Mouse (Mus musculus) hindbrain, embryonic 16.5 days (tissue): ENCODE results near the gene Dpysl4. TPM values are rescaled to one million over a fixed set of nuclear protein-coding genes. Genes with fewer than 3 reads are reported as not detected.

Experiments used
- ATAC-seq: fragments of 200-750 bp; cut with Nextera tagmentation; 2 replicates; pipeline ENCODE4 v1.8.0; 2017; ENCODE audit warnings: moderate TSS enrichment, moderate library complexity
- H3K27ac ChIP-seq: fragments of 300-500 bp; sonication (generic); 2 replicates; pipeline ENCODE4 v1.5.1; 2014; ENCODE audit warnings: low read depth, mild to moderate bottlenecking, control low read depth, low read length, moderate library complexity
- H3K27me3 ChIP-seq: fragments of 300-500 bp; sonication (generic); replicated peaks from 2 replicates; pipeline ENCODE4 v1.6.1; 2014; ENCODE audit warnings: low read length; ENCODE audit not compliant: control insufficient read depth, insufficient read depth
- H3K36me3 ChIP-seq: fragments of 300-500 bp; sonication (generic); 2 replicates; pipeline ENCODE4 v1.6.1; 2014; ENCODE audit warnings: mild to moderate bottlenecking, low read length, moderate library complexity, mixed read lengths; ENCODE audit not compliant: control insufficient read depth, insufficient read depth
- H3K4me1 ChIP-seq: fragments of 300-500 bp; sonication (generic); 2 replicates; pipeline ENCODE4 v1.6.1; 2014; ENCODE audit warnings: low read depth, low read length; ENCODE audit not compliant: control insufficient read depth, insufficient read depth
- H3K4me2 ChIP-seq: fragments of 300-500 bp; sonication (generic); 2 replicates; pipeline ENCODE4 v1.6.1; 2014; ENCODE audit warnings: mild to moderate bottlenecking, low read length, control low read depth, moderate library complexity
- H3K4me3 ChIP-seq: fragments of 300-500 bp; sonication (generic); 2 replicates; pipeline ENCODE4 v1.5.1; 2014; ENCODE audit warnings: mild to moderate bottlenecking, low read length, control low read depth, moderate library complexity
- H3K9ac ChIP-seq: fragments of 300-500 bp; sonication (generic); 2 replicates; pipeline ENCODE4 v1.6.1; 2014; ENCODE audit warnings: low read depth, mild to moderate bottlenecking, control low read depth, low read length, moderate library complexity
- H3K9me3 ChIP-seq: fragments of 300-500 bp; sonication (generic); 2 replicates; pipeline ENCODE4 v1.6.1; 2014; ENCODE audit warnings: mild to moderate bottlenecking, low read length, moderate library complexity; ENCODE audit not compliant: control insufficient read depth
- WGBS: fragments of 180-500 bp; shearing (Covaris S2); extraction: QIAGEN DNeasy Blood & Tissue Kit; methylation state at CpG from one replicate; pipeline ENCODE4 v1.1.7; 2014; 5-methylcytosine and 5-hydroxymethylcytosine counted together
- polyA plus RNA-seq: library from polyadenylated mRNA; unstranded; fragments of >200 nt; fragmentation: Nextera tagmentation; extraction: Ambion mirVana; gene quantifications from 2 replicates; pipeline ENCODE4 v1.2.1, GENCODE M21; 2015

Dpysl4 gene
- polyA plus RNA-seq: 177 and 182 TPM in 2 replicates

- H3K36me3 ChIP-seq: peaks cover 4% of the 10 kb centered on the region; the same call in 1 of the 2 replicates
- H3K4me2 ChIP-seq: peak within 1 kb of the TSS; percentile 86
- H3K9ac ChIP-seq: peak within 1 kb of the TSS; percentile 94
- peak within 1 kb of the TSS; percentile 81 for H3K27ac ChIP-seq
- ATAC-seq: peak; percentile 86
- no peaks in the 10 kb centered on the region for H3K27me3 ChIP-seq
- H3K4me3 ChIP-seq: peak within 1 kb of the TSS; percentile 73
- WGBS: 8% methylated on average over 27 of the region's 32 CpGs
- peaks cover 28% of the 10 kb centered on the region for H3K4me1 ChIP-seq
- no peaks in the 10 kb centered on the region for H3K9me3 ChIP-seq
These were observed at the start of gene Dpysl4 for GRCm38 (mm10) chr7:139085629-139086194. Gene Dpysl4 (plus strand): TSS chr7:139086001.

- Histone ChIP-seq H3K27me3 (no peaks in the 10 kb centered on the region), H3K36me3 (no peaks in the 10 kb centered on the region), H3K4me3 (no peak overlapping the region), H3K9me3 (no peaks in the 10 kb centered on the region), H3K27ac (no peak overlapping the region), H3K4me2 (no peak overlapping the region), H3K4me1 (no peaks in the 10 kb centered on the region), H3K9ac (no peak overlapping the region)
- ATAC-seq: no peak
- 55% methylated on average over 4 of the region's 4 CpGs for WGBS
These were observed 22.4 kb upstream of the Dpysl4 start for GRCm38 (mm10) chr7:139063406-139063805.

- no peak overlapping the region for H3K4me2 ChIP-seq
- H3K9me3 ChIP-seq: no peaks in the 10 kb centered on the region
- H3K27me3 ChIP-seq: no peaks in the 10 kb centered on the region
- H3K9ac ChIP-seq: no peak overlapping the region
- WGBS: 0% methylated on average over 2 of the region's 2 CpGs
- H3K27ac ChIP-seq: no peak overlapping the region
- no peak overlapping the region for H3K4me3 ChIP-seq
- peak; percentile 83 for ATAC-seq
- no peaks in the 10 kb centered on the region for H3K36me3 ChIP-seq
- H3K4me1 ChIP-seq: no peaks in the 10 kb centered on the region
These were observed 17.6 kb upstream of the Dpysl4 start for GRCm38 (mm10) chr7:139068182-139068623.

GRCm38 (mm10) chr7:139074189-139074588 is 11.6 kb upstream of the Dpysl4 start:
- H3K9ac ChIP-seq: no peak overlapping the region
- H3K4me2 ChIP-seq: no peak overlapping the region
- peaks cover 29% of the 10 kb centered on the region for H3K4me1 ChIP-seq
- H3K36me3 ChIP-seq: no peaks in the 10 kb centered on the region
- H3K9me3 ChIP-seq: no peaks in the 10 kb centered on the region
- WGBS: 17% methylated on average over 6 of the region's 6 CpGs
- no peak overlapping the region for H3K4me3 ChIP-seq
- H3K27ac ChIP-seq: no peak overlapping the region
- ATAC-seq: 0 out of 2 replicates have a peak, but pooled peaks have one; percentile 32
- no peaks in the 10 kb centered on the region for H3K27me3 ChIP-seq

- Histone ChIP-seq H3K4me2 (no peak overlapping the region), H3K9ac (no peak overlapping the region)
- no peak for ATAC-seq
These were observed 10.6 kb upstream of the Dpysl4 start for GRCm38 (mm10) chr7:139075054-139075794.

GRCm38 (mm10) chr7:139077283-139077682 is 8.5 kb upstream of the Dpysl4 start:
- peak overlapping the region; percentile 45 for H3K27ac ChIP-seq
- H3K4me3 ChIP-seq: no peak overlapping the region
- H3K27me3 ChIP-seq: no peaks in the 10 kb centered on the region
- H3K9ac ChIP-seq: no peak overlapping the region
- no peak overlapping the region for H3K4me2 ChIP-seq
- H3K9me3 ChIP-seq: no peaks in the 10 kb centered on the region
- peak; percentile 46; the same call in 1 of the 2 replicates for ATAC-seq
- H3K36me3 ChIP-seq: no peaks in the 10 kb centered on the region
- 9% methylated on average over 7 of the region's 7 CpGs for WGBS
- peaks cover 29% of the 10 kb centered on the region for H3K4me1 ChIP-seq

More at GRCm38 (mm10) chr7:139075054-139075794, 10.6 kb upstream of the Dpysl4 start:
- Histone ChIP-seq H3K4me1 (peaks cover 29% of the 10 kb centered on the region), H3K4me3 (no peak overlapping the region), H3K27me3 (no peaks in the 10 kb centered on the region), H3K27ac (0 out of 2 replicates have a peak overlapping the region, but pooled peaks have one; percentile 50), H3K36me3 (no peaks in the 10 kb centered on the region), H3K9me3 (no peaks in the 10 kb centered on the region)
- 18% methylated on average over 14 of the region's 14 CpGs for WGBS

GRCm38 (mm10) chr7:139078181-139078580 is 7.6 kb upstream of the Dpysl4 start:
- H3K9ac ChIP-seq: no peak overlapping the region
- no peaks in the 10 kb centered on the region for H3K36me3 ChIP-seq
- ATAC-seq: peak; percentile 28; the same call in 1 of the 2 replicates
- no peaks in the 10 kb centered on the region for H3K9me3 ChIP-seq
- H3K27ac ChIP-seq: peak overlapping the region; percentile 45
- no peak overlapping the region for H3K4me3 ChIP-seq
- no peak overlapping the region for H3K4me2 ChIP-seq
- peaks cover 29% of the 10 kb centered on the region for H3K4me1 ChIP-seq
- H3K27me3 ChIP-seq: no peaks in the 10 kb centered on the region
- WGBS: 28% methylated on average over 6 of the region's 6 CpGs

GRCm38 (mm10) chr7:139079141-139079540 is 6.7 kb upstream of the Dpysl4 start:
- no peak overlapping the region for H3K4me2 ChIP-seq
- H3K27ac ChIP-seq: no peak overlapping the region
- no peak for ATAC-seq
- H3K36me3 ChIP-seq: no peaks in the 10 kb centered on the region
- H3K9ac ChIP-seq: no peak overlapping the region
- H3K27me3 ChIP-seq: no peaks in the 10 kb centered on the region
- no peak overlapping the region for H3K4me3 ChIP-seq
- no peaks in the 10 kb centered on the region for H3K9me3 ChIP-seq
- peaks cover 29% of the 10 kb centered on the region for H3K4me1 ChIP-seq
- 66% methylated on average over 7 of the region's 7 CpGs for WGBS

- no peak overlapping the region for H3K27ac ChIP-seq
- H3K4me3 ChIP-seq: no peak overlapping the region
- no peaks in the 10 kb centered on the region for H3K27me3 ChIP-seq
- no peak for ATAC-seq
- WGBS: 68% methylated on average over 4 of the region's 4 CpGs
- H3K4me1 ChIP-seq: peaks cover 17% of the 10 kb centered on the region
- H3K4me2 ChIP-seq: no peak overlapping the region
- H3K9ac ChIP-seq: no peak overlapping the region
- H3K9me3 ChIP-seq: no peaks in the 10 kb centered on the region
- H3K36me3 ChIP-seq: no peaks in the 10 kb centered on the region
These were observed 5.1 kb upstream of the Dpysl4 start for GRCm38 (mm10) chr7:139080714-139081113.
